Mouse (Mus musculus) forebrain, embryonic 14.5 days (tissue): ENCODE results near the gene Ncoa4. TPM values are rescaled to one million over a fixed set of nuclear protein-coding genes. Genes with fewer than 3 reads are reported as not detected.

Experiments
- ATAC-seq: fragments of 200-750 bp; cut with Nextera tagmentation; 2 replicates; pipeline ENCODE4 v1.8.0; 2017; ENCODE audit warnings: mild to moderate bottlenecking, moderate library complexity
- DNase-seq: peaks from one replicate; pipeline ENCODE4 v3.0.0-alpha.2; 2015; ENCODE audit warnings: low spot score
- H3K27ac ChIP-seq: fragments of 300-500 bp; sonication (generic); 2 replicates; pipeline ENCODE4 v1.5.1; 2014; ENCODE audit warnings: low read depth, mild to moderate bottlenecking, control low read depth, low read length, moderate library complexity
- H3K27me3 ChIP-seq: fragments of 300-500 bp; sonication (generic); replicated peaks from 2 replicates; pipeline ENCODE4 v1.6.1; 2014; ENCODE audit warnings: low read length, control low read depth, mixed read lengths; ENCODE audit not compliant: control insufficient read depth, insufficient read depth
- H3K36me3 ChIP-seq: fragments of 300-500 bp; sonication (generic); 2 replicates; pipeline ENCODE4 v1.6.1; 2014; ENCODE audit warnings: low read length, control low read depth; ENCODE audit not compliant: control insufficient read depth, insufficient read depth
- H3K4me1 ChIP-seq: fragments of 300-500 bp; sonication (generic); 2 replicates; pipeline ENCODE4 v1.6.1; 2014; ENCODE audit warnings: antibody characterized with exemption, low read length, control low read depth; ENCODE audit not compliant: control insufficient read depth, insufficient read depth
- H3K4me2 ChIP-seq: fragments of 300-500 bp; sonication (generic); 2 replicates; pipeline ENCODE4 v1.6.1; 2014; ENCODE audit warnings: mild to moderate bottlenecking, control low read depth, low read length
- H3K4me3 ChIP-seq: fragments of 300-500 bp; sonication (generic); 2 replicates; pipeline ENCODE4 v1.5.1; 2014; ENCODE audit warnings: low read depth, low read length, control low read depth
- H3K9ac ChIP-seq: fragments of 300-500 bp; sonication (generic); 2 replicates; pipeline ENCODE4 v1.6.1; 2014; ENCODE audit warnings: mild to moderate bottlenecking, low read length, control low read depth, moderate library complexity
- H3K9me3 ChIP-seq: fragments of 300-500 bp; sonication (generic); replicated peaks from 2 replicates; pipeline ENCODE4 v1.6.1; 2016; ENCODE audit warnings: low read length, control low read depth, mixed read lengths; ENCODE audit not compliant: control insufficient read depth
- WGBS: fragments of 180-500 bp; shearing (Covaris S2); extraction: QIAGEN DNeasy Blood & Tissue Kit; methylation state at CpG from one replicate; pipeline ENCODE4 v1.1.7; 2014; 5-methylcytosine and 5-hydroxymethylcytosine counted together
- polyA plus RNA-seq: library from polyadenylated mRNA; unstranded; fragments of >200 nt; fragmentation: Nextera tagmentation; extraction: Ambion mirVana; gene quantifications from 2 replicates; pipeline ENCODE4 v1.2.1, GENCODE M21; 2014

Gene Ncoa4
- polyA plus RNA-seq, 1 experiment from 2014 or later: 137 TPM

DNA sequence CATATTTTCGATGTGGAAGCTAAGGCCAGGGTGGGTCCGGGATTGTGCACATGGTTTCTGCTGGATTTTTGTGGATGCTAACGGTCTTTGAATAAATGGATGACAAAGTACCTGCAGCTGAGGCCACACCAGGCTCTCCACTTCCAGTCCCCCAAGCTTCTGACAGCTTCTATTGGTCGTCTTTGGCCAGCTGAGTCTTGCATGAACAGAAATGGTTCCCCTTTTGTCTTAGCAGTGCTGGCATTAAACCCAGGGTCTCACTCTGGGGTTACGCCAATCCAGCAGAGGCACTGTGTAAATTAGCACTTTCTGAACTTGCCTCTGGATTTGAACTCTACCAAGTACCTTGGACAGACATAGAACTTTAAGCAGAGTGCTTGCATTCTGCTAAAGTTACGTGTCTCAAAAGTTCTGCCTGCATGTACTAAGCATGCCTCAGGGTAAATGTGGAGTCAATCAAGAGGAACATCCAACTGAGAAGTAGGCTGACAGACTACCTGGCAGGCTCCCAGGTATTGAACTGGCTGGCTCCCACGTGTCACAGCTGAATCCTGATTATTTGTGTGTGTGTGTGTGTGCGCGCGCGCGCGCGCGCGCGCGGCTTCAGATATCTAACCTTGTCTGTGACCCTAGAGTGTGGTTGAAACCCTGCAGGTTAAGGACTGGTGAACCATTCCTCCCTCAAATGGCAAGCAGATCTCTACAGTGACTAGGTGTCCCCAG, 7.3 kb upstream of the Ncoa4 start:
- Histone ChIP-seq H3K27me3 (no peaks in the 10 kb centered on the region), H3K36me3 (no peaks in the 10 kb centered on the region), H3K4me3 (no peak overlapping the region), H3K9me3 (peaks cover 7% of the 10 kb centered on the region; the same call in 1 of the 2 replicates), H3K9ac (no peak overlapping the region), H3K4me1 (no peaks in the 10 kb centered on the region), H3K27ac (no peak overlapping the region), H3K4me2 (no peak overlapping the region)
- DNase-seq (no peak), ATAC-seq (no peak)
- WGBS: 89% methylated on average over 18 of the region's 18 CpGs

- Histone ChIP-seq H3K27ac (no peak overlapping the region), H3K9ac (no peak overlapping the region), H3K36me3 (no peaks in the 10 kb centered on the region), H3K4me1 (no peaks in the 10 kb centered on the region), H3K4me2 (no peak overlapping the region), H3K4me3 (no peak overlapping the region), H3K9me3 (0 out of 2 replicates have a peak, but pooled peaks cover 2% of the 10 kb centered on the region), H3K27me3 (no peaks in the 10 kb centered on the region)
- DNase-seq: no peak
- ATAC-seq: no peak
- 96% methylated on average over 2 of the region's 2 CpGs for WGBS
These were observed 6.5 kb upstream of the Ncoa4 start for GRCm38 (mm10) chr14:32153156-32153555.

DNA sequence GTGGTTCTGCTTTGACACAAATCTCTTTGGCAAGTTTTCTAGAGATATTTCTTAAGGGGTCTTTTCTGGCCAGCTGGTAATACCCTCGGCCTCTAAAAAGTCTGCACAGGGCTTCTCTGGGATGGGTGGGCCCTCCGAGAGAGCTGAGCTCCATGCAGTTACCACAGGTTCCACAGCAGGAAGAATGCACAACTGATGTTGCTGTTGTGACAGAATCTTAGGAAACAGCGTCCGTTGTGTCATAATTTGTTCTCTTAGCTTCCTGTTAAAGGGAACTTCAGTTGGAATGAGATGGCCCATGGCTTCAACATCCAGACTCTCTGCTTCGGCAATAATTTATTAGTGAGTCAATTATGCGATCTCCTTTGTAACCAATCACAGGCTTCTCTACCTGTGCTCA, 4.9 kb upstream of the Ncoa4 start:
- H3K4me2 ChIP-seq: no peak overlapping the region
- 85% methylated on average over 6 of the region's 6 CpGs for WGBS

GRCm38 (mm10) chr14:32159150-32159670, 455 bp upstream of the Ncoa4 start:
- DNase-seq: peak; percentile 2
- H3K36me3 ChIP-seq: no peaks in the 10 kb centered on the region
- ATAC-seq: peak; percentile 42
- H3K27ac ChIP-seq: peak overlapping the region; percentile 39; the same call in 1 of the 2 replicates
- H3K27me3 ChIP-seq: no peaks in the 10 kb centered on the region
- peak overlapping the region; percentile 88 for H3K4me3 ChIP-seq
- peak overlapping the region; percentile 99 for H3K9ac ChIP-seq
- H3K4me1 ChIP-seq: peaks cover 14% of the 10 kb centered on the region
- no peaks in the 10 kb centered on the region for H3K9me3 ChIP-seq
- peak overlapping the region; percentile 96 for H3K4me2 ChIP-seq
- 42% methylated on average over 4 of the region's 4 CpGs for WGBS

More for the DNA sequence above, 4.9 kb upstream of the Ncoa4 start:
- DNase-seq: no peak
- ATAC-seq: no peak
- Histone ChIP-seq H3K27me3 (no peaks in the 10 kb centered on the region), H3K9ac (no peak overlapping the region), H3K9me3 (no peaks in the 10 kb centered on the region), H3K27ac (no peak overlapping the region), H3K4me1 (peaks cover 4% of the 10 kb centered on the region), H3K36me3 (no peaks in the 10 kb centered on the region), H3K4me3 (no peak overlapping the region)

GRCm38 (mm10) chr14:32160563-32160962, 898 bp downstream of the Ncoa4 start:
- Histone ChIP-seq H3K27me3 (no peaks in the 10 kb centered on the region), H3K36me3 (no peaks in the 10 kb centered on the region), H3K9me3 (no peaks in the 10 kb centered on the region), H3K4me2 (peak overlapping the region; percentile 96), H3K4me1 (peaks cover 18% of the 10 kb centered on the region), H3K4me3 (peak overlapping the region; percentile 88), H3K9ac (peak overlapping the region; percentile 99), H3K27ac (no peak overlapping the region)
- WGBS: 44% methylated on average over 7 of the region's 7 CpGs
- ATAC-seq (no peak), DNase-seq (no peak)

GRCm38 (mm10) chr14:32161090-32161885, 1.6 kb downstream of the Ncoa4 start:
- no peak for ATAC-seq
- WGBS: 89% methylated on average over 12 of the region's 12 CpGs
- no peaks in the 10 kb centered on the region for H3K36me3 ChIP-seq

DNA sequence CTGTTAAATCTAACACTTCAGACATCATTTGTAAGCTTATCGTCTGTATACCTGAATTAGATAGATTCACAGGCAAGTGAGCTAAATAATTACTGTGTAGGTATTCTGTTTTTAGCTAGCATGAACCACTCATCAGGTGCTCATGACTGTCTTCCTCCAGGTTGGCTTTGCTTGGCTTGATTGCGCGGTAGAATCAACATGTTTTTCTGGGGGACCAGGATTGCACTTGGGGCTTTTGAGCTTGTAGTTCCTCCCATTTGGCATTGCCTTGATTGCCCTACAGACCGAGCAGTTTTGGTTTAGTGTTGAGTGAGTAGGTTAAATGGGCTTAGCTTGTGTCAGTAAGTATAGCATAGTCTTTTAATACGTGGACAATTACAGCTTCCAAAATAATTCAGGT, 2.6 kb downstream of the Ncoa4 start:
- 93% methylated on average over 5 of the region's 5 CpGs for WGBS
- H3K36me3 ChIP-seq: no peaks in the 10 kb centered on the region

More at GRCm38 (mm10) chr14:32161090-32161885, 1.6 kb downstream of the Ncoa4 start:
- H3K9ac ChIP-seq: no peak overlapping the region
- H3K9me3 ChIP-seq: no peaks in the 10 kb centered on the region
- H3K27me3 ChIP-seq: no peaks in the 10 kb centered on the region
- peaks cover 19% of the 10 kb centered on the region for H3K4me1 ChIP-seq
- 0 out of 2 replicates have a peak overlapping the region, but pooled peaks have one; percentile 96 for H3K4me2 ChIP-seq
- no peak for DNase-seq
- H3K4me3 ChIP-seq: no peak overlapping the region
- no peak overlapping the region for H3K27ac ChIP-seq

GRCm38 (mm10) chr14:32163203-32163888, 3.7 kb downstream of the Ncoa4 start:
- H3K27me3 ChIP-seq: no peaks in the 10 kb centered on the region
- DNase-seq: no peak
- H3K9me3 ChIP-seq: no peaks in the 10 kb centered on the region
- H3K9ac ChIP-seq: no peak overlapping the region
- no peak overlapping the region for H3K4me2 ChIP-seq
- no peak overlapping the region for H3K4me3 ChIP-seq
- peaks cover 19% of the 10 kb centered on the region for H3K4me1 ChIP-seq
- ATAC-seq: no peak
- WGBS: 90% methylated on average over 11 of the region's 11 CpGs
- no peaks in the 10 kb centered on the region for H3K36me3 ChIP-seq
- no peak overlapping the region for H3K27ac ChIP-seq

More for the DNA sequence above, 2.6 kb downstream of the Ncoa4 start:
- Histone ChIP-seq H3K4me1 (peaks cover 19% of the 10 kb centered on the region), H3K4me2 (no peak overlapping the region), H3K4me3 (no peak overlapping the region), H3K9ac (no peak overlapping the region), H3K27ac (no peak overlapping the region), H3K27me3 (no peaks in the 10 kb centered on the region), H3K9me3 (no peaks in the 10 kb centered on the region)
- ATAC-seq: no peak
- no peak for DNase-seq
